Mouse (Mus musculus) megakaryocyte, embryonic 14.5 days (primary cell): ENCODE measurements around the gene Antxr1. TPM values are rescaled to one million over a fixed set of nuclear protein-coding genes. Genes with fewer than 3 reads are reported as not detected.
A peak's percentile ranks its signal among the peaks of the same experiment; 100 is the strongest.

ENCODE experiments used
- H3K27me3 ChIP-seq: replicated peaks from 2 replicates; pipeline ENCODE3; 2012; ENCODE audit warnings: inconsistent platforms
- H3K36me3 ChIP-seq: replicated peaks from 2 replicates; pipeline ENCODE3; 2012; ENCODE audit warnings: low read length, inconsistent platforms, mixed read lengths
- H3K4me1 ChIP-seq: 2 replicates; pipeline ENCODE4 v1.6.1; 2012; ENCODE audit warnings: inconsistent platforms
- H3K4me3 ChIP-seq: replicated peaks from 2 replicates; pipeline ENCODE3; 2012; ENCODE audit warnings: moderate library complexity, mild to moderate bottlenecking, inconsistent platforms
- H3K9me3 ChIP-seq: 2 replicates; pipeline ENCODE4 v1.6.1; 2012; ENCODE audit warnings: inconsistent platforms
- FLI1 ChIP-seq: IDR thresholded peaks from 2 replicates; pipeline ENCODE4 v1.6.1; 2012; ENCODE audit warnings: low read length, inconsistent platforms, mixed read lengths
- GATA1 ChIP-seq: IDR thresholded peaks from 3 replicates; pipeline ENCODE4 v1.6.1; 2012; ENCODE audit warnings: mixed read lengths, low read length, inconsistent platforms, borderline replicate concordance
- polyA plus RNA-seq: library from polyadenylated mRNA; stranded (reverse); fragments of >175 nt; gene quantifications from 2 replicates; pipeline ENCODE4 v1.2.3, GENCODE M21; 2012; ENCODE audit warnings: low replicate concordance; ENCODE audit not compliant: insufficient read depth

The Antxr1 gene
- not detected in 2 replicates for polyA plus RNA-seq

- H3K4me3 ChIP-seq = peak within 1 kb of the TSS; percentile 89
- H3K9me3 ChIP-seq = no peaks in the 10 kb centered on the region
- H3K4me1 ChIP-seq = peaks cover 9% of the 10 kb centered on the region
- no peaks in the 10 kb centered on the region for H3K36me3 ChIP-seq
- peaks cover 77% of the 10 kb centered on the region for H3K27me3 ChIP-seq
- no peak for TF ChIP-seq FLI1
- no peak for TF ChIP-seq GATA1
These were observed at the start of gene Antxr1 for GRCm38 (mm10) chr6:87335091-87335934. Gene Antxr1 (minus strand): TSS chr6:87335821.

- Histone ChIP-seq H3K4me1 (peaks cover 12% of the 10 kb centered on the region; the same call in 1 of the 2 replicates), H3K27me3 (peaks cover 57% of the 10 kb centered on the region)
- TF ChIP-seq FLI1 = no peak
- no peak for TF ChIP-seq GATA1
These were observed 49.1 kb upstream of the Antxr1 start for GRCm38 (mm10) chr6:87384761-87385160.

GRCm38 (mm10) chr6:87383926-87384691, 48.5 kb upstream of the Antxr1 start:
- Histone ChIP-seq H3K27me3 (peaks cover 59% of the 10 kb centered on the region), H3K4me3 (peak overlapping the region; percentile 7), H3K36me3 (no peaks in the 10 kb centered on the region), H3K4me1 (peaks cover 9% of the 10 kb centered on the region; the same call in 1 of the 2 replicates), H3K9me3 (no peaks in the 10 kb centered on the region)
- TF ChIP-seq GATA1 (no peak), FLI1 (no peak)

More at GRCm38 (mm10) chr6:87384761-87385160, 49.1 kb upstream of the Antxr1 start:
- Histone ChIP-seq H3K4me3 (no peak overlapping the region), H3K9me3 (no peaks in the 10 kb centered on the region), H3K36me3 (no peaks in the 10 kb centered on the region)

- H3K9me3 ChIP-seq = no peaks in the 10 kb centered on the region
- no peak for TF ChIP-seq FLI1
- no peak for TF ChIP-seq GATA1
- no peaks in the 10 kb centered on the region for H3K36me3 ChIP-seq
- no peak within 1 kb of the TSS for H3K4me3 ChIP-seq
- peaks cover 44% of the 10 kb centered on the region for H3K27me3 ChIP-seq
- no peaks in the 10 kb centered on the region; the same call in 1 of the 2 replicates for H3K4me1 ChIP-seq
These were observed 37.4 kb upstream of the Antxr1 start, which contains the start of gene Gkn2 for GRCm38 (mm10) chr6:87373057-87373456. Gene Gkn2 (plus strand): TSS chr6:87373357.

- H3K27me3 ChIP-seq = peaks cover 38% of the 10 kb centered on the region
- no peak for TF ChIP-seq GATA1
- no peak for TF ChIP-seq FLI1
- no peaks in the 10 kb centered on the region for H3K9me3 ChIP-seq
- H3K36me3 ChIP-seq = no peaks in the 10 kb centered on the region
- H3K4me1 ChIP-seq = no peaks in the 10 kb centered on the region; the same call in 1 of the 2 replicates
- no peak overlapping the region for H3K4me3 ChIP-seq
These were observed 33.6 kb upstream of the Antxr1 start for GRCm38 (mm10) chr6:87369223-87369622.

- no peak overlapping the region for H3K4me3 ChIP-seq
- no peaks in the 10 kb centered on the region for H3K36me3 ChIP-seq
- no peaks in the 10 kb centered on the region for H3K9me3 ChIP-seq
- no peaks in the 10 kb centered on the region for H3K4me1 ChIP-seq
- TF ChIP-seq GATA1 (no peak), FLI1 (no peak)
- H3K27me3 ChIP-seq = peaks cover 29% of the 10 kb centered on the region
These were observed 18.8 kb upstream of the Antxr1 start for GRCm38 (mm10) chr6:87354441-87354840.

GRCm38 (mm10) chr6:87350829-87351228, 15.2 kb upstream of the Antxr1 start, which contains the start of gene Gkn1:
Gene Gkn1 (minus strand): TSS chr6:87350942.
- no peaks in the 10 kb centered on the region for H3K4me1 ChIP-seq
- H3K9me3 ChIP-seq = no peaks in the 10 kb centered on the region
- no peak for TF ChIP-seq GATA1
- H3K36me3 ChIP-seq = no peaks in the 10 kb centered on the region
- H3K27me3 ChIP-seq = peaks cover 38% of the 10 kb centered on the region
- no peak within 1 kb of the TSS for H3K4me3 ChIP-seq

- Histone ChIP-seq H3K9me3 (no peaks in the 10 kb centered on the region), H3K4me1 (peaks cover 9% of the 10 kb centered on the region), H3K4me3 (no peak overlapping the region), H3K36me3 (no peaks in the 10 kb centered on the region), H3K27me3 (peaks cover 73% of the 10 kb centered on the region)
- TF ChIP-seq FLI1 = no peak
- no peak for TF ChIP-seq GATA1
These were observed 294 bp upstream of the Antxr1 start for GRCm38 (mm10) chr6:87335935-87336295.

- Histone ChIP-seq H3K27me3 (peaks cover 82% of the 10 kb centered on the region), H3K9me3 (no peaks in the 10 kb centered on the region), H3K4me1 (peaks cover 9% of the 10 kb centered on the region), H3K36me3 (no peaks in the 10 kb centered on the region), H3K4me3 (no peak overlapping the region)
- TF ChIP-seq FLI1 (no peak), GATA1 (no peak)
These were observed 1.1 kb downstream of the Antxr1 start for GRCm38 (mm10) chr6:87334361-87335090.
